In the genomic region with DNA sequence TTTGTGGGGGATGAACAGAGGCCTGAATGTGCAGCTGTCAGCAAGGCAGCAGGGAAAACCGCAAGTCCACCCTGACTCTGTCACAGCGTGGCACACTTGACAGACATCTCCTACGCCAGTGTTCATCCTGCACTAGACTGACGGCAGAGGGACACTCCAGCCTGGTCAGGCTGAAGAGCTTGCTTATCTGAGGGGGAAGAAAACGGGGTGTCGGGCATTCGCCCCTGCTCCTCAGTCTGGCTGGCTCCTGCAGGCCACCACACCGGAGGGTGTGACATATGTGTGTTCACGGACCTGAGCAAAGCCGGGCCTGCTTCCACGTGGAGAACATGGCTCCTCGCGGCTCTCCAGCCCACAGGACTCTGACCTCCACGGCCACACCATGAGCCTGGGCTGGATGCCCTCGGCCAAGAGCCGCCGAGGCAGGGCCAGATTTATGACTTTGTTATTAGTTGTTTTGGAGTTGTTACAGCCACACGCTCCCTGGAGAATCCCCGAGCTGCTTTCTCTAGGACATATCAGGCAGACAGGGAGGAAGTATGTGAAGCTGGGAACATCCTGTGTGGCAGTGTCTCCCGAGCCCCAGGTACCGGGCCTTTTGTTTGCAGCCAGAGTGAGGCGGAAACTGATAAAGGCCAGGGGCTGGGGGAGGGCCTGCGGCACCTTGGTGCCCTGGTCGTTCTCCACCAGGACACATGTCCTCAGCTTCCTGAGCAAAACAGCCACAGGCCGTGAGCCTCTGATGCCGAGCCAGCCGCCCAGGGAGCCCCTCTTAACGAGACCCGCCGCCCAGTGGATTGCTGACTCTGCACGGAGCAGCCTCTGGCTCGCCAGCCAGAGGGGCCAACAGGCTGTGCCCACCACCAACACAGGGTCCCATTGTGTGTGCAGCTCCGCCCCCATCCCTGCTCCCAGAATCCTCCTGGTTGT, we compare ENCODE assay signal across 9 mouse cellular contexts.
DNase-seq lines count a peak whose midpoint lies in the region; ATAC-seq and TF ChIP-seq lines count a peak whose summit lies in the region.
"Had no signal": no experiment of that assay in that cellular context is flagged by ENCODE, and none has a peak within 500 bp of the region (broad histone marks: within the 10 kb centered on the region; RNA-seq: fewer than 3 reads in every experiment).

No protein-coding gene starts in this region.

- no peak overlapping the region for H3K4me3 ChIP-seq in heart, postnatal 0 days (ENCODE audit: low read depth, low read length)
- H3K4me3 ChIP-seq in left cerebral cortex, adult 2 months = no peak overlapping the region
- H3K4me3 ChIP-seq: liver, embryonic 15.5 days had no signal

- no peaks in the 10 kb centered on the region for H3K27me3 ChIP-seq in heart, postnatal 0 days (ENCODE audit: control insufficient read depth, insufficient read depth, low read length)

- no peaks in the 10 kb centered on the region for H3K36me3 ChIP-seq in heart, postnatal 0 days (replicated peaks; ENCODE audit: control insufficient read depth, insufficient read depth, low read length)
- H3K36me3 ChIP-seq: liver, embryonic 15.5 days had no signal

- WGBS in heart, postnatal 0 days = 28% methylated on average over 33 of the region's 33 CpGs

- peak overlapping the region; percentile 70 for H3K27ac ChIP-seq in heart, postnatal 0 days (ENCODE audit: low read depth)
- no peak overlapping the region for H3K27ac ChIP-seq in left cerebral cortex, adult 2 months
- H3K27ac ChIP-seq: liver, embryonic 15.5 days had no signal

- ATAC-seq in heart, postnatal 0 days (ENCODE audit: insufficient read depth, low read depth) = peak; percentile 73
- no peak for ATAC-seq in monocyte, adult 5-6 weeks (replicated peaks; ENCODE audit: insufficient number of reproducible peaks, low FRiP score, low TSS enrichment, poor library complexity, severe bottlenecking)

- peaks cover 24% of the 10 kb centered on the region for H3K4me1 ChIP-seq in heart, postnatal 0 days (ENCODE audit: control insufficient read depth, insufficient read depth)
- H3K4me1 ChIP-seq: liver, embryonic 15.5 days had no signal

- TF ChIP-seq CTCF in heart, postnatal 0 days (IDR thresholded peaks at IDR 0.05; ENCODE audit: low read depth) = no peak
- no peak for TF ChIP-seq CTCF in left cerebral cortex, adult 2 months (IDR thresholded peaks at IDR 0.05)

- peak; percentile 34 for DNase-seq in ES-CJ7 (ENCODE audit: low read depth, low spot score)
- peak; percentile 22 for DNase-seq in adrenal gland, postnatal 25 days
- DNase-seq in heart, postnatal 0 days (ENCODE audit: low spot score) = no peak
- peak; percentile 81 for DNase-seq in kidney, postnatal 10 days
- peak; percentile 13 for DNase-seq in skeletal muscle tissue, adult 2 months (ENCODE audit: low read depth, low spot score)
- DNase-seq in layer of hippocampus, adult 8-10 months (ENCODE audit: low spot score in 2 of 2) = no peak
- no peak for DNase-seq in left cerebral cortex, adult 2 months (ENCODE audit: extremely low spot score in 1 of 2, low spot score in 2 of 2)

- TF ChIP-seq EP300 in heart, postnatal 0 days (IDR thresholded peaks at IDR 0.05; ENCODE audit: low read depth) = peak; percentile 85

- intact Hi-C loops in left cerebral cortex, adult 2 months (cut with DNase I) = no loop called here

- no peak overlapping the region for H3K4me2 ChIP-seq in heart, postnatal 0 days (ENCODE audit: low read depth, low read length)
- H3K4me2 ChIP-seq: liver, embryonic 15.5 days had no signal

- no peak overlapping the region for H3K9ac ChIP-seq in heart, postnatal 0 days (replicated peaks; ENCODE audit: low read depth, low read length)
- H3K9ac ChIP-seq: liver, embryonic 15.5 days had no signal

- H3K9me3 ChIP-seq in heart, postnatal 0 days (replicated peaks; ENCODE audit: control insufficient read depth, low read length) = peaks cover 6% of the 10 kb centered on the region; the same call in 1 of the 2 replicates

Comparison
In these comparisons a context has a peak if more than half of its experiments do, and no peak if none do; other contexts are left out.
1. DNase-seq: peak in ES-CJ7 (single experiment), adrenal gland, postnatal 25 days (single experiment), kidney, postnatal 10 days (single experiment) and skeletal muscle tissue, adult 2 months (single experiment); none in heart, postnatal 0 days (single experiment), layer of hippocampus, adult 8-10 months (0 of 2) and left cerebral cortex, adult 2 months (0 of 2).